Mouse (Mus musculus) spleen, adult 2 months (tissue): Measurements from ENCODE around the gene Mthfd2l.

Experiments used
- CTCF ChIP-seq: fragments of 200-500 bp; IDR thresholded peaks from 2 replicates; pipeline ENCODE4 v1.5.1; 2011; ENCODE audit warnings: mild to moderate bottlenecking, inconsistent platforms; ENCODE audit not compliant: insufficient read depth, insufficient read length, insufficient replicate concordance; ENCODE audit errors: extremely low read depth
- POLR2A ChIP-seq: fragments of 200-500 bp; IDR thresholded peaks from 2 replicates; pipeline ENCODE4 v1.6.1; 2011; ENCODE audit warnings: low read depth, low read length, inconsistent platforms

DNA sequence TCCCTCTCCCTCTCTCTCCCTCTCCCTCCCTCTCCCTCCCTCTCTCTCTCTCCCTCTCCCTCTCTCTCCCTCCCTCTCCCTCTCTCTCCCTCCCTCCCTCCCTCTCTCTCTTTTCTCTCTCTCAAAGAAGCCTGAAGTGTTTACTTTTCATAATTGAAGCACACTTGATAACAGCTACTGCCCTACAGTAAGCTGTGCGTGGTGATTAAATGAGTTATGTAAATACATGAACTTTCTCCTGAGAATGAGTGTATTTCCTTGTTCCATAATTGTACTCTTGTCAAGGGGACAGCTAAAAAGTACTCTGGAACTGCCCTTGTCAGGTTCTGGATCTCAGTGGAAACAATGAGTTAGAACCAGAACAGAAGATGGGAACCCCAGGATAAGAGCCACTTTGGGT, 96.9 kb downstream of the Mthfd2l start:
- no peak for TF ChIP-seq CTCF
- TF ChIP-seq POLR2A: no peak
